Mouse (Mus musculus) CH12.LX (cell line): ENCODE measurements around the gene Myh6. TPM values are rescaled to one million over a fixed set of nuclear protein-coding genes. Genes with fewer than 3 reads are reported as not detected.
A peak's percentile ranks its signal among the peaks of the same experiment; 100 is the strongest.

Experiments used
- DNase-seq: peaks from one replicate; pipeline ENCODE4 v3.0.0-alpha.2; 2013; ENCODE audit errors: extremely low read depth
- H3K27ac ChIP-seq: 2 replicates; pipeline ENCODE4 v1.5.1; 2012; ENCODE audit warnings: low read depth, mild to moderate bottlenecking, control low read depth, moderate library complexity; ENCODE audit not compliant: insufficient read depth
- H3K27me3 ChIP-seq: replicated peaks from 2 replicates; pipeline ENCODE3; 2012; ENCODE audit warnings: inconsistent platforms
- H3K36me3 ChIP-seq, 2 experiments: replicated peaks in 1 of 2; 2 replicates each; pipeline versions ENCODE3 to v1.6.1; 2012; ENCODE audit warnings: inconsistent platforms in 1 of 2, low read length in 1 of 2, mild to moderate bottlenecking in 1 of 2, mixed read lengths in 1 of 2, moderate library complexity in 1 of 2; ENCODE audit not compliant: control insufficient read depth in 1 of 2, insufficient read depth in 1 of 2
- H3K4me1 ChIP-seq, 2 experiments: 2 replicates each; pipeline ENCODE4 v1.6.1; 2012; ENCODE audit warnings: inconsistent platforms in 1 of 2, moderate library complexity in 1 of 2; ENCODE audit not compliant: insufficient read depth in 2 of 2, control insufficient read depth in 1 of 2
- H3K4me2 ChIP-seq: 2 replicates; pipeline ENCODE4 v1.6.1; 2012; ENCODE audit warnings: low read depth, mild to moderate bottlenecking, control low read depth; ENCODE audit not compliant: poor library complexity, insufficient read depth, severe bottlenecking
- H3K4me3 ChIP-seq, 3 experiments: fragments of 150-350 bp in 1 of 3; sonication (generic) in 1 of 3; replicated peaks in 1 of 3; 2 replicates each; pipeline versions ENCODE3 to v1.5.1; 2011 to 2012; ENCODE audit warnings: low read depth in 2 of 3, low read length in 2 of 3, mild to moderate bottlenecking in 2 of 3, moderate library complexity in 2 of 3, control low read depth in 1 of 3, improper control_type of control experiment in 1 of 3, inconsistent platforms in 1 of 3, mixed read lengths in 1 of 3; ENCODE audit not compliant: poor library complexity in 1 of 3
- H3K79me2 ChIP-seq: replicated peaks from 2 replicates; pipeline ENCODE4 v1.6.1; 2012; ENCODE audit warnings: mild to moderate bottlenecking, moderate library complexity; ENCODE audit not compliant: control insufficient read depth, poor library complexity, insufficient read depth, severe bottlenecking; ENCODE audit errors: extremely low read depth
- H3K9ac ChIP-seq: 2 replicates; pipeline ENCODE4 v1.6.1; 2012; ENCODE audit warnings: low read depth, mild to moderate bottlenecking, control low read depth, moderate library complexity; ENCODE audit not compliant: insufficient read depth
- H3K9me3 ChIP-seq: replicated peaks from 2 replicates; pipeline ENCODE3; 2012; ENCODE audit warnings: low read length, inconsistent platforms, mixed read lengths
- BHLHE40 ChIP-seq: IDR thresholded peaks from 2 replicates; pipeline ENCODE4 v1.6.1; 2011; ENCODE audit warnings: mild to moderate bottlenecking, low read depth, low read length, improper control_type of control experiment
- CHD2 ChIP-seq: IDR thresholded peaks from 2 replicates; pipeline ENCODE4 v1.6.1; 2011; ENCODE audit warnings: low read length, improper control_type of control experiment
- CTCF ChIP-seq, 2 experiments: IDR thresholded peaks in 1 of 2; conservative IDR thresholded peaks in 1 of 2; 2 replicates each; pipeline ENCODE4 v1.5.1; 2011 to 2012; ENCODE audit warnings: low read depth in 2 of 2, low read length in 2 of 2, improper control_type of control experiment in 1 of 2, inconsistent platforms in 1 of 2, mild to moderate bottlenecking in 1 of 2, moderate library complexity in 1 of 2
- E2F4 ChIP-seq: IDR thresholded peaks from 2 replicates; pipeline ENCODE4 v1.6.1; 2011; ENCODE audit warnings: low read depth, low read length, improper control_type of control experiment; ENCODE audit not compliant: insufficient replicate concordance
- ELF1 ChIP-seq: IDR thresholded peaks from 2 replicates; pipeline ENCODE4 v1.6.1; 2014; ENCODE audit warnings: low read depth, mild to moderate bottlenecking, inconsistent platforms, low read length, improper control_type of control experiment
- EP300 ChIP-seq: IDR thresholded peaks from 2 replicates; pipeline ENCODE4 v1.6.1; 2011; ENCODE audit warnings: low read length, improper control_type of control experiment
- HCFC1 ChIP-seq: IDR thresholded peaks from 2 replicates; pipeline ENCODE4 v1.6.1; 2012; ENCODE audit warnings: low read depth, mild to moderate bottlenecking, inconsistent platforms, low read length, improper control_type of control experiment
- JUND ChIP-seq: conservative IDR thresholded peaks from 2 replicates; pipeline ENCODE4 v1.6.1; 2011; ENCODE audit warnings: low read depth, low read length, improper control_type of control experiment
- KAT2A ChIP-seq: IDR thresholded peaks from 2 replicates; pipeline ENCODE4 v1.6.1; 2012; ENCODE audit warnings: low read length, improper control_type of control experiment, inconsistent platforms; ENCODE audit not compliant: insufficient replicate concordance
- MAFK ChIP-seq: IDR thresholded peaks from 2 replicates; pipeline ENCODE4 v1.6.1; 2011; ENCODE audit warnings: low read length, improper control_type of control experiment; ENCODE audit not compliant: insufficient replicate concordance
- MAZ ChIP-seq: IDR thresholded peaks from 2 replicates; pipeline ENCODE4 v1.6.1; 2012; ENCODE audit warnings: low read depth, mild to moderate bottlenecking, inconsistent platforms, low read length, improper control_type of control experiment, moderate library complexity
- RAD21 ChIP-seq: IDR thresholded peaks from 2 replicates; pipeline ENCODE4 v1.6.1; 2011; ENCODE audit warnings: low read depth, mild to moderate bottlenecking, low read length, improper control_type of control experiment, moderate library complexity
- SMC3 ChIP-seq: IDR thresholded peaks from 2 replicates; pipeline ENCODE4 v1.6.1; 2011; ENCODE audit warnings: low read depth, low read length, improper control_type of control experiment
- USF2 ChIP-seq: conservative IDR thresholded peaks from 2 replicates; pipeline ENCODE4 v1.6.1; 2011; ENCODE audit warnings: low read depth, low read length, improper control_type of control experiment
- dilution Hi-C: fragments of 300-500 bp; cut with MboI; formaldehyde crosslinking; loops from 2 replicates; pipeline ENCODE4 v1.14.3; 2020; ENCODE audit warnings: low sequenced_read_pairs; ENCODE audit not compliant: extremely low pct_unique_long_range_greater_than_20kb, extremely low pct_ligation_motif_present
- in situ Hi-C: fragments of 300-500 bp; cut with MboI; formaldehyde crosslinking; loops from 3 replicates; pipeline ENCODE4 v1.14.3; 2019; ENCODE audit warnings: low sequenced_read_pairs, low pct_ligation_motif_present, low pct_unique_long_range_greater_than_20kb, mixed read lengths
- polyA plus RNA-seq: library from polyadenylated mRNA; unstranded; fragments of >175 nt; gene quantifications from 2 replicates; pipeline ENCODE4 v1.2.1, GENCODE M21; 2012; ENCODE audit warnings: low read depth; ENCODE audit not compliant: insufficient read length
- total RNA-seq, 2 experiments: library from RNA; depleted of rRNA; stranded (reverse); fragments of 300-350 nt in 1 of 2; fragments of >200 nt in 1 of 2; gene quantifications; 2 replicates each; pipeline ENCODE4 v1.2.3; 2012 to 2014

Myh6 gene
- total and polyA plus RNA-seq, 3 experiments, result 0.04 to 1.5 (median 0.98) TPM

- H3K27me3 ChIP-seq, result peaks cover 42% of the 10 kb centered on the region
Measured at GRCm38 (mm10) chr14:54908682-54909081, 58.0 kb downstream of the Myh6 start.

GRCm38 (mm10) chr14:54903641-54904040, 63.1 kb downstream of the Myh6 start:
- H3K27me3 ChIP-seq, result peaks cover 2% of the 10 kb centered on the region
- H3K36me3 ChIP-seq, result peaks cover 0 to 9% of the 10 kb centered on the region in 2 experiments
- dilution Hi-C loops, result no loop called here
- H3K9me3 ChIP-seq, result no peaks in the 10 kb centered on the region
- in situ Hi-C loops, result loop anchor here (5.0 kb wide), 2 partner anchors 34 to 109 kb away; partner anchors contain the start of gene Cmtm5
- H3K79me2 ChIP-seq, result no peaks in the 10 kb centered on the region
- H3K4me3 ChIP-seq, result no peak overlapping the region
- H3K9ac ChIP-seq, result no peak overlapping the region
- no peak overlapping the region for H3K4me2 ChIP-seq
- H3K27ac ChIP-seq, result no peak overlapping the region
- no peak for DNase-seq
- peaks cover 0 to 10% of the 10 kb centered on the region in 2 experiments; a peak in 2 of 4 replicates for H3K4me1 ChIP-seq
- no peak for TF ChIP-seq USF2
- TF ChIP-seq E2F4, result no peak
- TF ChIP-seq CHD2, result no peak
- no peak for TF ChIP-seq SMC3
- TF ChIP-seq MAZ, result no peak
- no peak for TF ChIP-seq JUND
- TF ChIP-seq MAFK, result no peak

More at GRCm38 (mm10) chr14:54908682-54909081, 58.0 kb downstream of the Myh6 start:
- dilution Hi-C loops (no loop called here), in situ Hi-C loops (no loop called here)
- Histone ChIP-seq H3K4me1 (peaks cover 0 to 4% of the 10 kb centered on the region in 2 experiments; a peak in 2 of 4 replicates), H3K9me3 (no peaks in the 10 kb centered on the region), H3K79me2 (no peaks in the 10 kb centered on the region), H3K36me3 (no peaks in the 10 kb centered on the region), H3K9ac (no peak overlapping the region), H3K4me3 (no peak overlapping the region), H3K4me2 (no peak overlapping the region)
- no peak for DNase-seq
- no peak for TF ChIP-seq HCFC1
- TF ChIP-seq, all 38 proteins: peak for 0
- H3K27ac ChIP-seq, result no peak overlapping the region

GRCm38 (mm10) chr14:54900383-54900782, 66.3 kb downstream of the Myh6 start:
- Histone ChIP-seq H3K27me3 (no peaks in the 10 kb centered on the region), H3K4me1 (peaks cover 0 to 33% of the 10 kb centered on the region in 2 experiments; a peak in 2 of 4 replicates), H3K27ac (no peak overlapping the region), H3K9me3 (no peaks in the 10 kb centered on the region), H3K79me2 (peaks cover 11% of the 10 kb centered on the region), H3K9ac (no peak overlapping the region), H3K4me2 (no peak overlapping the region), H3K36me3 (peaks cover 26 to 40% of the 10 kb centered on the region in 2 experiments), H3K4me3 (no peak overlapping the region)
- in situ Hi-C loops (loop anchor here (5.0 kb wide), 2 partner anchors 37 to 112 kb away; partner anchors contain the start of gene Cmtm5), dilution Hi-C loops (no loop called here)
- no peak for TF ChIP-seq BHLHE40
- no peak for TF ChIP-seq RAD21
- no peak for TF ChIP-seq MAFK
- no peak for TF ChIP-seq ELF1
- no peak for TF ChIP-seq EP300
- TF ChIP-seq SMC3, result no peak
- no peak for TF ChIP-seq KAT2A
- TF ChIP-seq CTCF (conservative IDR thresholded peaks at IDR 0.05 in 1 of 2, IDR thresholded peaks at IDR 0.05 in 1 of 2; ENCODE audit: low read depth in 2 of 2, low read length in 2 of 2), result peak in 1 of 2 experiments; percentile 81; a peak in 2 of 4 replicates
- DNase-seq, result peak; percentile 82
